Comparison of ENCODE assay signal across 14 mouse cellular contexts in the genomic region with DNA sequence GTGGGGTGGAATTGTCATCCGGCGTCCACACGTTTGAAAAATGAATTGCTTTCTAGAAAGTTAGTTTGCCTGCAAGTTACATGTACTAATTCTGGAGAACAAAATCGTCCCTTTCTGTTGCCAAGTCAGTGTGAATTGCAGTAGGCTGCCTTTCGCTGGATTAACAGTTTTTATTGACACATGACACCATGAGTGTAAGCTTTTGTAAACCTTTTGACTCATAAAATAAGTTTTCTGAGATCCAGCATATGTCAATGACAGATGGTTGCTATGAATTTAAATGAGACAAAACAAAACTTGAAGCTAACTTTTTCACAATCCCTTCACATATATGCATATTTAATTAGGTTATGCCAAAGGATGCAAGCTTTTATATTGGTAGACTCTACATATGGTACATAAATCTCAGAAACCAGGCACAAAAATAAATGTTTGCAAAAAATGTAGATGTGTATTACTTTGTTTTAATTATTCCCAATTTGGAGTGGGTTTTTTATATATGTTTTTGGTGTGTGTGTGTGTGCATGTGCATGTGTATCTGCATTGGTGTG.
"Had no signal": no experiment of that assay in that cellular context is flagged by ENCODE, and none has a peak within 500 bp of the region (broad histone marks: within the 10 kb centered on the region; RNA-seq: fewer than 3 reads in every experiment).

No protein-coding gene starts in this region.

- H3K36me3 ChIP-seq: liver, embryonic 13.5 days; midbrain, embryonic 13.5 days had no signal

- H3K27ac ChIP-seq: kidney, postnatal 0 days; left cerebral cortex, adult 2 months; liver, embryonic 13.5 days; midbrain, embryonic 13.5 days had no signal

- H3K27me3 ChIP-seq: liver, embryonic 13.5 days; midbrain, embryonic 13.5 days had no signal

- H3K4me1 ChIP-seq: liver, embryonic 13.5 days; midbrain, embryonic 13.5 days had no signal

- H3K9me3 ChIP-seq: liver, embryonic 13.5 days; midbrain, embryonic 13.5 days had no signal

- H3K4me3 ChIP-seq: left cerebral cortex, adult 2 months; liver, embryonic 13.5 days; midbrain, embryonic 13.5 days; myocyte had no signal

- H3K9ac ChIP-seq: liver, embryonic 13.5 days; midbrain, embryonic 13.5 days had no signal

- H3K4me2 ChIP-seq: liver, embryonic 13.5 days; midbrain, embryonic 13.5 days had no signal

- DNase-seq: kidney, postnatal 25 days; layer of hippocampus, postnatal 36 days; liver, embryonic 13.5 days; lung, adult 2 months; lung, postnatal 14 days; lung, postnatal 4 days; thymus, adult 2 months; thymus, postnatal 14 days; thymus, postnatal 4 days had no signal

- ATAC-seq: midbrain, embryonic 13.5 days; midbrain, embryonic 16.5 days had no signal
